Mouse (Mus musculus) macrophage (primary cell): ENCODE results near the gene Ncoa3. TPM values are rescaled to one million over a fixed set of nuclear protein-coding genes. Genes with fewer than 3 reads are reported as not detected.
"Not testable (repeated sequence)": the region's sequence is repeated elsewhere in the genome, so short reads cannot be mapped to it uniquely, and the experiment has no call there.

Experiments used
- H3K27ac ChIP-seq: fragments of 350-480 bp; formaldehyde crosslinking; 2 replicates; pipeline ENCODE4 v1.9.0; 2021
- H3K36me3 ChIP-seq: fragments of 350-480 bp; formaldehyde crosslinking; 2 replicates; pipeline ENCODE4 v1.9.0; 2021; ENCODE audit errors: inconsistent target
- H3K4me3 ChIP-seq: fragments of 350-480 bp; formaldehyde crosslinking; 2 replicates; pipeline ENCODE4 v1.9.0; 2021; ENCODE audit errors: inconsistent target
- H3K79me2 ChIP-seq: fragments of 350-480 bp; formaldehyde crosslinking; 2 replicates; pipeline ENCODE4 v1.9.0; 2021; ENCODE audit errors: inconsistent target
- WGBS: methylation state at CpG from one replicate; pipeline ENCODE4 v1.1.7; 2026; ENCODE audit warnings: inconsistent platforms; ENCODE audit not compliant: missing documents; 5-methylcytosine and 5-hydroxymethylcytosine counted together
- polyA plus RNA-seq: library from polyadenylated mRNA; stranded (reverse); fragments of 250-400 nt; gene quantifications from 3 replicates; pipeline ENCODE4 v1.2.4, GENCODE M21; 2018; ENCODE audit warnings: inconsistent platforms

Gene Ncoa3
- polyA plus RNA-seq, 1 experiment from 2014 or later, result 65.0 TPM

GRCm38 (mm10) chr2:166077371-166077770 lies 84.9 kb downstream of the Ncoa3 start:
- Histone ChIP-seq H3K79me2 (no peaks in the 10 kb centered on the region), H3K4me3 (no peak overlapping the region), H3K36me3 (peaks cover 5% of the 10 kb centered on the region; the same call in 1 of the 2 replicates), H3K27ac (no peak overlapping the region)
- 94% methylated on average over 9 of the region's 9 CpGs for WGBS

GRCm38 (mm10) chr2:166079231-166079630 lies 86.8 kb downstream of the Ncoa3 start:
- no peak overlapping the region for H3K27ac ChIP-seq
- 68% methylated on average over 14 of the region's 14 CpGs for WGBS
- no peaks in the 10 kb centered on the region for H3K36me3 ChIP-seq
- no peaks in the 10 kb centered on the region for H3K79me2 ChIP-seq
- no peak overlapping the region for H3K4me3 ChIP-seq

- Histone ChIP-seq H3K79me2 (no peaks in the 10 kb centered on the region), H3K4me3 (no peak overlapping the region), H3K36me3 (no peaks in the 10 kb centered on the region), H3K27ac (no peak overlapping the region)
- 70% methylated on average over 14 of the region's 17 CpGs for WGBS
Observed at GRCm38 (mm10) chr2:166079961-166080885, 87.8 kb downstream of the Ncoa3 start.

- no peaks in the 10 kb centered on the region for H3K36me3 ChIP-seq
- 84% methylated on average over 17 of the region's 21 CpGs for WGBS
- no peak overlapping the region for H3K27ac ChIP-seq
- H3K4me3 ChIP-seq, result no peak overlapping the region
- H3K79me2 ChIP-seq, result no peaks in the 10 kb centered on the region
Observed at GRCm38 (mm10) chr2:166080967-166081750, 88.7 kb downstream of the Ncoa3 start.

- H3K79me2 ChIP-seq, result no peaks in the 10 kb centered on the region
- 64% methylated on average over 5 of the region's 5 CpGs for WGBS
- H3K27ac ChIP-seq, result no peak overlapping the region
- H3K4me3 ChIP-seq, result no peak overlapping the region
- H3K36me3 ChIP-seq, result no peaks in the 10 kb centered on the region
Observed at GRCm38 (mm10) chr2:166082193-166082592, 89.8 kb downstream of the Ncoa3 start.

- H3K27ac ChIP-seq, result no peak overlapping the region
- H3K4me3 ChIP-seq, result no peak overlapping the region
- WGBS, result 93% methylated on average over 10 of the region's 10 CpGs
- H3K79me2 ChIP-seq, result no peaks in the 10 kb centered on the region
- H3K36me3 ChIP-seq, result no peaks in the 10 kb centered on the region
Observed at GRCm38 (mm10) chr2:166082661-166083060, 90.2 kb downstream of the Ncoa3 start.

GRCm38 (mm10) chr2:166083542-166084031 lies 91.2 kb downstream of the Ncoa3 start:
- H3K4me3 ChIP-seq, result no peak overlapping the region
- 40% methylated on average over 6 of the region's 9 CpGs for WGBS

GRCm38 (mm10) chr2:166084111-166084510 lies 91.7 kb downstream of the Ncoa3 start:
- Histone ChIP-seq H3K27ac (no peak overlapping the region), H3K79me2 (no peaks in the 10 kb centered on the region), H3K4me3 (no peak overlapping the region), H3K36me3 (no peaks in the 10 kb centered on the region)
- WGBS, result 81% methylated on average over 7 of the region's 7 CpGs

More at GRCm38 (mm10) chr2:166083542-166084031, 91.2 kb downstream of the Ncoa3 start:
- H3K27ac ChIP-seq, result no peak overlapping the region
- H3K36me3 ChIP-seq, result no peaks in the 10 kb centered on the region
- no peaks in the 10 kb centered on the region for H3K79me2 ChIP-seq

- H3K79me2 ChIP-seq, H3K27ac ChIP-seq, H3K36me3 ChIP-seq, H3K4me3 ChIP-seq: not testable (repeated sequence)
- WGBS, result 34% methylated on average over 6 of the region's 6 CpGs
Observed at GRCm38 (mm10) chr2:166084964-166085363, 92.5 kb downstream of the Ncoa3 start.

- no peaks in the 10 kb centered on the region for H3K36me3 ChIP-seq
- H3K27ac ChIP-seq, result no peak overlapping the region
- WGBS, result 93% methylated on average over 10 of the region's 10 CpGs
- no peak overlapping the region for H3K4me3 ChIP-seq
- H3K79me2 ChIP-seq, result no peaks in the 10 kb centered on the region
Observed at GRCm38 (mm10) chr2:166085780-166086179, 93.3 kb downstream of the Ncoa3 start.

- WGBS, result 91% methylated on average over 28 of the region's 29 CpGs
- H3K4me3 ChIP-seq, result no peak overlapping the region
- H3K36me3 ChIP-seq, result no peaks in the 10 kb centered on the region
- H3K27ac ChIP-seq, result no peak overlapping the region
- no peaks in the 10 kb centered on the region for H3K79me2 ChIP-seq
Observed at GRCm38 (mm10) chr2:166086457-166087233, 94.2 kb downstream of the Ncoa3 start.

GRCm38 (mm10) chr2:166088991-166089390 lies 96.6 kb downstream of the Ncoa3 start:
- 93% methylated on average over 9 of the region's 9 CpGs for WGBS
- no peaks in the 10 kb centered on the region for H3K36me3 ChIP-seq
- H3K27ac ChIP-seq, result no peak overlapping the region
- H3K79me2 ChIP-seq, result no peaks in the 10 kb centered on the region
- H3K4me3 ChIP-seq, result no peak overlapping the region

- H3K36me3 ChIP-seq, result no peaks in the 10 kb centered on the region
- H3K79me2 ChIP-seq, result no peaks in the 10 kb centered on the region
- H3K27ac ChIP-seq, result no peak overlapping the region
- WGBS, result 57% methylated on average over 7 of the region's 7 CpGs
- H3K4me3 ChIP-seq, result no peak overlapping the region
Observed at GRCm38 (mm10) chr2:166090131-166090581, 97.7 kb downstream of the Ncoa3 start.

- Histone ChIP-seq H3K79me2 (no peaks in the 10 kb centered on the region), H3K27ac (no peak overlapping the region), H3K36me3 (no peaks in the 10 kb centered on the region), H3K4me3 (no peak overlapping the region)
Observed at GRCm38 (mm10) chr2:166091599-166091998, 99.2 kb downstream of the Ncoa3 start.
